Comparison of ENCODE assay signal across 13 mouse cellular contexts in genomic region chr9:42837498-42837897, GRCm38 (mm10).
"Had no signal": no experiment of that assay in that cellular context is flagged by ENCODE, and none has a peak within 500 bp of the region (broad histone marks: within the 10 kb centered on the region; RNA-seq: fewer than 3 reads in every experiment).

No protein-coding gene starts in this region.

- ATAC-seq: intestine, postnatal 0 days had no signal

- H3K27me3 ChIP-seq: limb, embryonic 12.5 days; neural tube, embryonic 15.5 days had no signal

- H3K9ac ChIP-seq: limb, embryonic 12.5 days; liver, embryonic 14.5 days; neural tube, embryonic 15.5 days had no signal

- H3K4me1 ChIP-seq: limb, embryonic 12.5 days had no signal

- H3K4me3 ChIP-seq: layer of hippocampus, adult 2 months; limb, embryonic 12.5 days; myocyte; neural tube, embryonic 15.5 days had no signal

- H3K4me2 ChIP-seq: limb, embryonic 12.5 days; neural tube, embryonic 15.5 days had no signal

- H3K9me3 ChIP-seq: limb, embryonic 12.5 days; neural tube, embryonic 15.5 days had no signal

- H3K27ac ChIP-seq: layer of hippocampus, adult 2 months; limb, embryonic 12.5 days; liver, embryonic 14.5 days; neural tube, embryonic 15.5 days had no signal

- DNase-seq: kidney, adult 9 months; kidney, postnatal 10 days; kidney, postnatal 4 days; liver; lung, adult 2 months; lung, postnatal 36 days; midbrain, embryonic 14.5 days had no signal

- H3K36me3 ChIP-seq: limb, embryonic 12.5 days; neural tube, embryonic 15.5 days had no signal
